Mouse (Mus musculus) embryonic facial prominence, embryonic 12.5 days (tissue): ENCODE results near the gene Tead2. TPM values are rescaled to one million over a fixed set of nuclear protein-coding genes. Genes with fewer than 3 reads are reported as not detected.
"Not testable (repeated sequence)": the region's sequence is repeated elsewhere in the genome, so short reads cannot be mapped to it uniquely, and the experiment has no call there.

ENCODE experiments used
- ATAC-seq: fragments of 200-750 bp; cut with Nextera tagmentation; 2 replicates; pipeline ENCODE4 v1.8.0; 2017; ENCODE audit not compliant: insufficient number of reproducible peaks, insufficient read depth, low FRiP score, low TSS enrichment
- H3K27ac ChIP-seq: fragments of 300-500 bp; sonication (generic); 2 replicates; pipeline ENCODE4 v1.5.1; 2016; ENCODE audit warnings: mild to moderate bottlenecking
- H3K27me3 ChIP-seq: fragments of 300-500 bp; sonication (generic); 2 replicates; pipeline ENCODE4 v1.6.1; 2016; ENCODE audit warnings: mild to moderate bottlenecking, moderate library complexity
- H3K36me3 ChIP-seq: fragments of 300-500 bp; sonication (generic); 2 replicates; pipeline ENCODE4 v1.6.1; 2016; ENCODE audit warnings: mild to moderate bottlenecking
- H3K4me1 ChIP-seq: fragments of 300-500 bp; sonication (generic); 2 replicates; pipeline ENCODE4 v1.6.1; 2016
- H3K4me2 ChIP-seq: fragments of 300-500 bp; sonication (generic); replicated peaks from 2 replicates; pipeline ENCODE4 v1.6.1; 2016; ENCODE audit warnings: mild to moderate bottlenecking, moderate library complexity
- H3K4me3 ChIP-seq: fragments of 300-500 bp; sonication (generic); 2 replicates; pipeline ENCODE4 v1.5.1; 2016; ENCODE audit warnings: mild to moderate bottlenecking
- H3K9ac ChIP-seq: fragments of 300-500 bp; sonication (generic); 2 replicates; pipeline ENCODE4 v1.6.1; 2016; ENCODE audit warnings: mild to moderate bottlenecking, moderate library complexity
- H3K9me3 ChIP-seq: fragments of 300-500 bp; sonication (generic); 2 replicates; pipeline ENCODE4 v1.6.1; 2016; ENCODE audit warnings: mild to moderate bottlenecking, moderate library complexity
- WGBS: fragments of 180-500 bp; shearing (Covaris S2); methylation state at CpG from one replicate; pipeline ENCODE4 v1.1.7; 2016; 5-methylcytosine and 5-hydroxymethylcytosine counted together
- polyA plus RNA-seq: library from polyadenylated mRNA; unstranded; fragments of >200 nt; fragmentation: Nextera tagmentation; extraction: Ambion mirVana; gene quantifications from 2 replicates; pipeline ENCODE4 v1.2.1, GENCODE M21; 2016

Tead2 gene
- polyA plus RNA-seq, 1 experiment from 2014 or later = 277 TPM

DNA sequence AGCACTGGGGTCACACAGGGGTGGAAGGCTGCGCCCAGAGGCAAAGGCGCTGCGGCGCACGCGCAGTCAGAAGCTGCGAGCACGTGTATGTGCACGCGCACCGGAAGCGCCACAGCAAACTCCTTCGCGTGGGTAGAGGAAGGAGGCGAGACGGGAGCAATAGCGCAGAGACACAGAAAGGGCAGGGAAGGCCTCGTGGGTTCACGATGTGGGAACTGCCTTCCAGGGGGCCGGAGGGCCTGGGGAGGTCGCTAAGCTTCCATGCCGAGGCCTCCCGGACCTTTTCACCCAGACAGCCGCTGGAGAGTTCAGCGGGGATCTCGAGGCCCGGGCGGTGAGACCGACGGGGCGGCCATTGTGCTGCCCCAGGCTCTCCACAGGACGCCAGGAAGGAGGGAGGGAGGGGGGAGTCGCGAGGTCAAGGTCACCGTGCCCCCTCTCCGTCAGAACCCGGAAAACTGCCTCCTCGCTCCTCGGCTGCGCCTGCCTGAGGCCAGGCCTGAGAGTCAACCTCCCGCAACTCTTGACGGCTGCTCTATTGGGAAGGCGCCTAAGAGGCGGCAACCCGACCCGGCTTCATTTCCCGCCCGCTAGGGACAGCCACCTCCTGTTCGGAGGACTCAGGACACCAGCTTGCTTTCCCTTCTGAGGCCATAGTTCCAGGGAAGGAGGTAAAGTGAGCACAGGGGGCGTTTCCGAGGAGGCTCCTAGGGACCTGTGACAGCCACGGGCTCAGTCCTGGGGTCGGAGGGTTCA, 25.3 kb downstream of the Tead2 start, which contains the start of gene Slc6a16:
Slc6a16 (plus strand) TSS at position 453 of the 756 bp plus-strand sequence.
- peak within 1 kb of the TSS; percentile 50 for H3K4me2 ChIP-seq
- H3K4me1 ChIP-seq = peaks cover 11% of the 10 kb centered on the region
- H3K9ac ChIP-seq = peak within 1 kb of the TSS; percentile 31
- H3K36me3 ChIP-seq = no peaks in the 10 kb centered on the region
- ATAC-seq = no peak
- peak within 1 kb of the TSS; percentile 24 for H3K4me3 ChIP-seq
- WGBS = 6% methylated on average over 53 of the region's 53 CpGs
- peaks cover 24% of the 10 kb centered on the region for H3K27me3 ChIP-seq
- no peaks in the 10 kb centered on the region for H3K9me3 ChIP-seq
- H3K27ac ChIP-seq = no peak within 1 kb of the TSS

DNA sequence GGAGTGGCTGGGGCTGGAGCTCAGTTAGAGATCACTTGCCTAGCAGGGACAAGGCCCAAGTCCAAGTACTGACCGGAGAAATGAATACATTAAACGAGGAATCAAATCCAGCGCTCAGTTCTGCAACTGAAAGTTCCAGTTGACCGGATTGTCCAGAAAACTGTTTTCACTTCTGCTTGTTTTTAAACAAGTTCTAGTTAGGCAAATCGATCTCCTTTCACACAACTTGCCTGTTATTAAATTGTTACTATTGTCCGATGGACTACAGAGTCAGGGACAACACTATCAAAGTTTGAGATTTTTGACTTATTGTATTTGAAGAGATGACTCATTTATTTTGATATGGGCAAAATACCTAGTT, 25.8 kb downstream of the Tead2 start:
- Histone ChIP-seq H3K4me2 (peak overlapping the region; percentile 50), H3K4me1 (peaks cover 10% of the 10 kb centered on the region), H3K27me3 (peaks cover 24% of the 10 kb centered on the region), H3K4me3 (peak overlapping the region; percentile 24; the same call in 1 of the 2 replicates), H3K36me3 (no peaks in the 10 kb centered on the region), H3K27ac (no peak overlapping the region), H3K9me3 (no peaks in the 10 kb centered on the region), H3K9ac (peak overlapping the region; percentile 31; the same call in 1 of the 2 replicates)
- ATAC-seq = no peak
- 76% methylated on average over 6 of the region's 6 CpGs for WGBS

DNA sequence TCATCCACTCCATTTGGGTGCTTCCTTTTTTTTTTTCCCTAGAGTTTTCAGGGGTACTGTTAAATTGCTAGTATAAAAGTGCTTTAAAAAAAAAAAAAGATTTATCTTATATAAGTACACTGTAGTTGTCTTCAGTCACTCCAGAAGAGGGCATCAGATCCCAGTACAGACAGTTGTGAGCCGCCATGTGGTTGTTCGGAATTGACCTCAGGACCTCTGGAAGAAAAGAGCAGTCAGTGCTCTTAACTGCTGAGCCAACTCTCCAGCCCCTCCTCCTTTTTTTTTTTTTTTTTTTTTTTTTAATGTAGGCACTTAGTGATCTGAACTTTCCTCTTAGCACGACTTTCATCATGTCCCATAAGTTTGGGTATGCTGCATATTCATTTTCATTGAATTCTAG, 32.1 kb downstream of the Tead2 start:
- WGBS = 34% methylated on average over 3 of the region's 3 CpGs
- H3K4me1 ChIP-seq = no peaks in the 10 kb centered on the region
- no peaks in the 10 kb centered on the region for H3K27me3 ChIP-seq
- no peak overlapping the region for H3K4me3 ChIP-seq
- no peak overlapping the region for H3K9ac ChIP-seq
- no peak overlapping the region for H3K27ac ChIP-seq
- no peak for ATAC-seq
- no peaks in the 10 kb centered on the region for H3K9me3 ChIP-seq
- no peaks in the 10 kb centered on the region for H3K36me3 ChIP-seq
- H3K4me2 ChIP-seq = no peak overlapping the region

DNA sequence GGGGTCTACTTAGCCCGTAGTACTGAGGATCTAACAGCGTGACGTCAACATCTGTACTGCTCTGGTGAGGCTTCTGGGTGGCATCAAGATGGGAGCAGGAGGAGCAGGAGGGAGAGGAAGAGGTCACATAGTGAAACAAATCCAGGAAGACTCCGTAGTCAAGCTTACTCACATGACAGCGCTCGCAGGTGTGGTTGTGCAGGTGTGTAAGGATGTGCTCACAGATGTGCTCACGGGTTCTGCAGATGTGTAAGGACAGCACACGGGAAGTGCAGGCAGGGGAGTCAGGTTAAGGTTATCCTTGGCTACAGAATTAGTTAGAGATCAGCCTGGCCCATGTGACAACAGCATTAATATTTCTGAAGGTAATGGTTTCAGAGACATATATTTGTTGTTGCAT, 38.3 kb downstream of the Tead2 start:
- Histone ChIP-seq H3K27me3 (no peaks in the 10 kb centered on the region), H3K36me3 (no peaks in the 10 kb centered on the region), H3K9me3 (no peaks in the 10 kb centered on the region), H3K4me3 (no peak overlapping the region), H3K4me1 (no peaks in the 10 kb centered on the region), H3K4me2 (no peak overlapping the region), H3K9ac (no peak overlapping the region), H3K27ac (no peak overlapping the region)
- 83% methylated on average over 8 of the region's 8 CpGs for WGBS
- ATAC-seq = no peak

DNA sequence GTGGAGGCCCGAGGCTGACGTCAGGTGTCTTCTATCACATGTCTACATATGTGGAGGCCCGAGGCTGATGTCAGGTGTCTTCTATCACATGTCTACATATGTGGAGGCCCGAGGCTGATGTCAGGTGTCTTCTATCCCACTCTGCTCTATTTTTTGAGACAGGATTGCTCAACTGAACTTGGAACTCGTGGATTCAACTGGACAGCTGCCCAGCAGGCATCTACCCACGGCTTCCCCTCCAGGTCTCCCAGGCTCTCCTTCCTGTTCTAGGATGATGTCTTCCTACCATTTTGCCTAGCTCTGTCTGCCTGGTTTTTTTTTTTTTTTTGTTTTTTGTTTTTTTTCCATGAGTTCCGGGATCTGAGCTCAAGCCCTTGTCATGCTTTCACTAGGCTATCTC, 40.3 kb downstream of the Tead2 start:
- not testable (repeated sequence) for H3K27ac ChIP-seq, H3K4me1 ChIP-seq, H3K27me3 ChIP-seq, H3K36me3 ChIP-seq, H3K9ac ChIP-seq, H3K9me3 ChIP-seq, H3K4me2 ChIP-seq, H3K4me3 ChIP-seq, ATAC-seq
- 78% methylated on average over 7 of the region's 7 CpGs for WGBS

DNA sequence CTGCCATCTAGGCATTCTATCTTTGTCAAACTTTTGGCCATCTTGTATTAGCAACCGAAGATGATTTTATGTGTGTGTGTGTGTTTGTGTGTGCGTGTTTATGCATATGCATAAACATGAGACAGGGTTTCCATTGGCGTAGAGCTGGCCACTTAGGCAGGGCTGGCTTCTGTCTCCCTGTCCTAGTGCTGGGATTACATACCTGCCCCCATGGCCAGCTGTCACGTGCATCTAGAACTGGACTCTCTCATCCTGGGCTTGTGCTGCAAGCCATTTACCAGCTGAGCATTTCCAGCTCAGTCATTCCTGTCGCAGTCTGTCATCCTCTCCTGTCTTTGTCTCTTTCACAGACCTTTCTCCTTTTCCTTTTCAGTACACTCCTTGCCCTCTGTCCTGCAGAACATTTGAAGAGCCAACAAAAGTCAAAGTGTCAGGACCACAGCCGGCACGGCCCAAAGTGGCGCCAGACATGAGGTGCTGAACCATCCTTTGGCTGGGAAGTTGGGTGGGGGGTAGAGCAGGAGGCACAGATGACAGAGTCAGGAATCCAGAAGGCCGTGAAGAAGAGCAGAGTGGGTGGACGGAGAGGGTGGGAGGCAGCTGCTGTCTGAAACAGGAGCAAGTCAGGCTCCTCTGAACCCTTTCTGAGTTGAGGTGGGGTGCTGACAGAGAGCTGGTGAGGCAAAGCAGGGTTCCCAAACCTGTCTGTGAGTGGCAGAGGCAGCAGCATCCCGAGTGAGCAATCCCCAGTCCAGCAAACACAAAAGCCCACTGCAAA, 41.7 kb downstream of the Tead2 start:
- Histone ChIP-seq H3K4me1 (no peaks in the 10 kb centered on the region), H3K4me2 (no peak overlapping the region), H3K27ac (no peak overlapping the region), H3K9me3 (no peaks in the 10 kb centered on the region), H3K27me3 (no peaks in the 10 kb centered on the region), H3K9ac (no peak overlapping the region; the same call in 1 of the 2 replicates), H3K4me3 (no peak overlapping the region), H3K36me3 (no peaks in the 10 kb centered on the region)
- 56% methylated on average over 11 of the region's 11 CpGs for WGBS
- no peak for ATAC-seq

DNA sequence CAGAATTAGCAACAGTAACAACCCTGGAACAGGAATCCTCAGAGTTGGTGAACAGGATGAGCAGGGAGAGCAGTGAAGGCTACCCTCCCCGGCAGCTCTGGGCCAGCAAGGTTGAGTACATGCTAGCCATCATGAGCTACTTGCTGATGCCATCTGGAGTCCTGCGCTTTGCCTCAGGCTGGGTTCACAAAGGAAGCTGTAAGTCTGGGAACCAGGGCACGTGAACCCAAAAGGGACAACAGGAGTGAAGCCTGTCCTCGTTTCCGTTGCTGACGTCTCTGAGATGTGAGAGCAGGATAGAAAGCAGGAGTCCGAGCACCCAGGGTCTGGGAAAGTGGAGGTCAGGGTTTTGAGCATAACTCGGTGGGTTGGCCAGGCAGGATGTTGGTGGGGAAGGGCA, 43.7 kb downstream of the Tead2 start:
- 76% methylated on average over 8 of the region's 8 CpGs for WGBS
- Histone ChIP-seq H3K27ac (no peak overlapping the region), H3K27me3 (no peaks in the 10 kb centered on the region), H3K4me2 (no peak overlapping the region), H3K4me3 (no peak overlapping the region), H3K4me1 (peaks cover 6% of the 10 kb centered on the region; the same call in 1 of the 2 replicates), H3K36me3 (no peaks in the 10 kb centered on the region), H3K9ac (no peak overlapping the region), H3K9me3 (no peaks in the 10 kb centered on the region)
- no peak for ATAC-seq

DNA sequence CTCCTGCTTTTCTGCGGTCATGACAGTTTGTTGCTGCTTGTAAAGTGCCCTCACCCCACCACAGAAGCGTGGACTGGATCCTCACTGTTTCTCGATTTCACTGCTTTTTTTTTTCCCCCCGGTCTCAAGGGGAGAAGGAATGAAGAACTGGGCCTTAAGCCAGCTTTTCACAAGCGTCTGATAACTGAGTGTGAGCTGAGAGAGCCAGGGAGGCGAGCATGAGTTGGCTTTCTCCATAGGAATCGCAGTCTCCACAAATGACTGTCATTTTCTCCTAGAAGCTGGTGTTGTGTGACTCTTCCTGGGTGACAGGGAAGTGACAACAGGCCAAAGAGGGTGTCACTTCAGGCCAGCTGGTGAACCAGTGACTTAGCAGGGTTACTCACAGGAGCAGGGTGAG, 46.7 kb downstream of the Tead2 start:
- Histone ChIP-seq H3K4me1 (peaks cover 6% of the 10 kb centered on the region; the same call in 1 of the 2 replicates), H3K36me3 (no peaks in the 10 kb centered on the region), H3K27me3 (no peaks in the 10 kb centered on the region), H3K9ac (no peak overlapping the region), H3K9me3 (no peaks in the 10 kb centered on the region), H3K4me2 (no peak overlapping the region), H3K27ac (no peak overlapping the region), H3K4me3 (no peak overlapping the region)
- ATAC-seq = no peak
- WGBS = 55% methylated on average over 7 of the region's 7 CpGs

DNA sequence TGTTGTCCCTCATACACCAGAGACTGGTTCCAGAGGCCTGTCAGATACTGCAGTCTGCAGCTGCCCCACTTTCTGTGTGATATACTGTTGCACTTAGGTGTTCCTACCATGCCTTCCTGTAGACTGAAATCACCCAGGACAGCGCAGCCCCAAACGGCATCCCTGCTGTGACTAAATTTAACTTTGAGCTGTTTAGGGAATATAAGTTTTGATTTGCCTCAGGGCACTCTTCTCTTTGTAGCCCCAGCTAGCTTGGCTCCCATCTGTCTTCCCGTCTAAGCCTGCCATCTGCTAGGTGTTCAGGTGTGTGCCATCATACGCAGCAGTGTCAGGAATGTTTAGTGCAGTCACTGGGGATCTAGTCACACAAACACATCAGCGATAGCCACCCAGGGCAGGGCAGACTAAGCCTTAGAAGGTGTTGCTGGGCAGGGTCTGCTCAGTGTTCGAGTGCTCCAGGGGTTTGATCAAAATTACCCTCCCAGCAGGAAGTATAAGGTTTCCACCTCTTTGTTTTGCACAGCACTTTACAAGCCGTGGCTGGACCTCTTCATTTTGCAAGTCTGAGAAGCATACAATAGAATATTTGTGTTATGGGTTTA, 47.6 kb downstream of the Tead2 start:
- Histone ChIP-seq H3K4me1 (peaks cover 7% of the 10 kb centered on the region; the same call in 1 of the 2 replicates), H3K9me3 (no peaks in the 10 kb centered on the region), H3K27me3 (peaks cover 5% of the 10 kb centered on the region; the same call in 1 of the 2 replicates), H3K27ac (0 out of 2 replicates have a peak overlapping the region, but pooled peaks have one; percentile 33), H3K36me3 (no peaks in the 10 kb centered on the region), H3K4me3 (no peak overlapping the region), H3K4me2 (no peak overlapping the region), H3K9ac (no peak overlapping the region)
- peak; percentile 52; the same call in 1 of the 2 replicates for ATAC-seq
- 39% methylated on average over 7 of the region's 7 CpGs for WGBS

DNA sequence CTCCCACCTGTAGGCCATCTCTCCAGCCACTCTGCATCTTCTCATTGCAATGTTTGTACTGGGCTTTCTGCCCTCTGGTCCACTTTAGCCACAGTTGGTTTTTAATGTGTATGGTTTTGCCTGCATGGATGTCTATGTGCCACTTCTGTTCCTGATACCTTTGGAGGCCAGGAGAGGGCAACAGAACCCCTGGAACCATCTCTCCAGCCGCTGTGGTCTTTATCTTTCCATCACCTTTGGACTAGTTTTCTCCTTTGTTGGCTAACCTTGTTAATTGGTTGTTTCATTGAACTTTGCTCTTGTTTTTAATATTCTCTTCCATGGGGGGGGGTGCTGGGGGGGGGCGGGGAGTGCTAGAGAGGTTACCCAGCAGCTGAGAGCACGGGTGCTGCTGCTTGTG, 48.8 kb downstream of the Tead2 start:
- Histone ChIP-seq H3K4me3 (no peak overlapping the region), H3K27me3 (peaks cover 5% of the 10 kb centered on the region; the same call in 1 of the 2 replicates), H3K4me1 (peaks cover 8% of the 10 kb centered on the region; the same call in 1 of the 2 replicates), H3K27ac (no peak overlapping the region), H3K36me3 (no peaks in the 10 kb centered on the region), H3K9me3 (no peaks in the 10 kb centered on the region), H3K9ac (no peak overlapping the region), H3K4me2 (no peak overlapping the region)
- ATAC-seq = no peak
- 72% methylated on average over 3 of the region's 3 CpGs for WGBS

DNA sequence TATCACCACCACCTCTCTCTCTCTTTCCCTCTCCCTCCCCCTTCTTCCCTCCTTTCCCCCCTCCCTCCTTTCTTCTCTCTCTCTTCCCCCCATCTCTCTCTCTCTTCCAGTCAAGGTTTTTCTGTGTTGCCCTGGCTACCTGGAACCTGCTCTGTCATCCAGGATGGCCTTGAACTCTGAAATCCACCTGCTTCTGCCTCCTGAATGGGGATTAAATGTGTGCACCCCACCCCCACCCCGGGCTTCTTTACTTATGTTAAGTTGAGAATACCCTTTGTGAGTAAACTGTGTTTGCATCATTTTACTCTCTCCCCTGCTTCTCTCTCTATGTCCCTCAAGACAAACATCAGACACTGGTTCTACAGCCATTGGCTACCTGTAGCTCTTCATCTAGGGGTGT, 50.0 kb downstream of the Tead2 start:
- WGBS = 70% methylated on average over 1 of the region's 1 CpGs
- Histone ChIP-seq H3K4me3 (no peak overlapping the region), H3K4me2 (no peak overlapping the region), H3K9ac (no peak overlapping the region), H3K27me3 (peaks cover 5% of the 10 kb centered on the region; the same call in 1 of the 2 replicates), H3K4me1 (peaks cover 8% of the 10 kb centered on the region; the same call in 1 of the 2 replicates), H3K36me3 (no peaks in the 10 kb centered on the region), H3K9me3 (no peaks in the 10 kb centered on the region), H3K27ac (no peak overlapping the region)
- ATAC-seq = no peak
